In the genomic region with DNA sequence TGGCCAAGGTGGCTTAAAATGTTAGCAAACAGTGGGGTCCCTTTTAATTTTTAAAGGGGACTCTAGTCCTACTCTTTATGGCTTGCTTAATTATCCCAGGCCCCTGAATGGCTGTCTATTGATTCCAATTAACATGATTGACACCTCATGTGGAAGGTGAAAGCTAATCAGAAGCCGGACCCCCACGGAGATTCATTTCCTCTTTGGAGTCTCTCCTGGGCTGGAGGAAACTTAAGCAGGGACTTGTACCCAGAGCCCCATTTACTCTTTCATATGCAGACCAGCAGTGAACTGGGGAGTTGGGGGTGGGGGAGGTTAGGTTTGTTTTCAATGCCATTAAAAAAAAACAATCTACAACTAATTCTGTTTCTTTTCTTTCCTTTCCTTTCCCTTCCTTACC, we compare ENCODE assay signal across 11 mouse cellular contexts.
"Had no signal": no experiment of that assay in that cellular context is flagged by ENCODE, and none has a peak within 500 bp of the region (broad histone marks: within the 10 kb centered on the region; RNA-seq: fewer than 3 reads in every experiment).

No protein-coding gene starts in this region.

- H3K9ac ChIP-seq: kidney, embryonic 15.5 days; limb, embryonic 13.5 days; liver, embryonic 14.5 days; midbrain, embryonic 12.5 days; neural tube, embryonic 13.5 days; stomach, embryonic 15.5 days had no signal

- H3K27ac ChIP-seq: kidney, embryonic 15.5 days; limb, embryonic 13.5 days; liver, embryonic 14.5 days; midbrain, embryonic 12.5 days; neural tube, embryonic 13.5 days; stomach, embryonic 15.5 days had no signal

- H3K4me1 ChIP-seq: stomach, embryonic 15.5 days had no signal

- H3K4me3 ChIP-seq: kidney, embryonic 15.5 days; limb, embryonic 13.5 days; midbrain, embryonic 12.5 days; neural tube, embryonic 13.5 days; stomach, embryonic 15.5 days had no signal

- H3K27me3 ChIP-seq: kidney, embryonic 15.5 days; stomach, embryonic 15.5 days had no signal

- DNase-seq: kidney, postnatal 25 days; lung, adult 18-20 months; retina, postnatal 1 day; thymus, postnatal 36 days had no signal

- ATAC-seq: midbrain, embryonic 16.5 days had no signal

- H3K9me3 ChIP-seq: kidney, embryonic 15.5 days; limb, embryonic 13.5 days; midbrain, embryonic 12.5 days; neural tube, embryonic 13.5 days; stomach, embryonic 15.5 days had no signal

- H3K36me3 ChIP-seq: kidney, embryonic 15.5 days; limb, embryonic 13.5 days; midbrain, embryonic 12.5 days; neural tube, embryonic 13.5 days; stomach, embryonic 15.5 days had no signal

- H3K4me2 ChIP-seq: kidney, embryonic 15.5 days; limb, embryonic 13.5 days; midbrain, embryonic 12.5 days; neural tube, embryonic 13.5 days; stomach, embryonic 15.5 days had no signal
